Mouse (Mus musculus) spleen, embryonic (tissue): ENCODE data around the gene Nol10.
"Not testable (repeated sequence)": the region's sequence is repeated elsewhere in the genome, so short reads cannot be mapped to it uniquely, and the experiment has no call there.

Experiments
- CTCF ChIA-PET: fragments of 350-600 bp; sonication (Branson Sonifier 250); formaldehyde crosslinking; loops from one replicate; lab custom pipeline; 2022; lab: Charles Lee

Nol10 gene

DNA sequence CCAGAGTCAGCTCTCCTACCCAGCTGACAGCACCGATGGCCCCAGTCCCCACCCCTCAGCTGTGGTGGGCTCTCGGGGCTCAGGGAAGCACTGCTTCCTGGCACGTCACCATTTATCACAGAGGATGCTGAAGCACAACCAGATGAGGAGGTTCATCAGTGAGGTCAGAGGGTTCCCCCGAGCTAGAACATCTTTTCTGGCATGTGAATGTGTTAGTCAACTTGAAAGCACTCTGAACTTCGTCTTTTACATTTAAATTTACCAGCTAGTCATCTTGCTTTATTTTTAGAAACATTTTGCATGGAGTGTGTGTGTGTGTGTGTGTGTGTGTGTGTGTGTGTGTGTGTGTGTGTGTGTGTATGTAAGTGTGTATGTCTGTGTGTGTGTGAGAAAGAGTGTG, 105.7 kb downstream of the Nol10 start:
- CTCF ChIA-PET, result interaction anchor here (0.6 kb wide), 1 partner anchor 736 kb away, joined by 3 read pairs; no protein-coding TSS in a partner anchor

DNA sequence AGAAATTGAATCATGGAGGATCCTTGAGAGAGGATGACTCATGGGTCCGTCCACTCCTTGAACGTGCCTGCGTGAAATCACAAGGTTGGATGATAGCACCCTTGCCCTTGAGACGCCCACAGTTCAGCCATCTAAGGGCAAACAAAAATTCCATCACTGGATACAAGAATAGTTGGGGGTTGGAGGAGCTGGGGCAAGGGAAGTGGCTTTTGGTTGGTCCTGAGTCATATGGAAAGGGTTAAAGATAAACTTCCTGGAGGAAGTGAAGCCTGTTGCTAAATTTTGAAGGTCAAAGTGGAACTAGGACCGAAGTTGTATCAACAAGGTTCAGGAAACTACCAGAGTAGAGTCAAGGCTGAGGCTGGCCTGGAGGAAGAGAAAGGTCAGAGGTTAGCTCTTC, 106.8 kb downstream of the Nol10 start:
- CTCF ChIA-PET, result no interaction called here

DNA sequence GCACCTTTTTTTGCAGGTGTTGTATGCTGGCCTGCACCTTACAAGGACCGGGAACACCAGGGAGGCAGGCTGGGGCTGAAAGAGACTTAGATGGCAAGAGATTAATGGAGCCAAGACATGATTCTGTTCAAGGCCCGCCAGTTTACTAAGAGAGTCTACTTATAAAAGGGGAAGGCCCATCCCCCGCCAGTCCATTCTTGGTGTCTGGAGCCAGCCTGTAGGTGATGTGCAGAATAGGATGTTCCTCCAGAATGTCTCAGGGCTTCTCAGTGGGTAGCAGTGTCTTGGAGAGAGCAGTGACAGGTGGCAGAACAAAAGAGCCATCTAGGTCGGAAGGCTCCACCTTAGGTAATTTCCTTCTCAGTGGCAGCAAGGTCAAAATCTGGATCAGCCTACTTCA, 111.0 kb downstream of the Nol10 start:
- CTCF ChIA-PET, result not testable (repeated sequence)

DNA sequence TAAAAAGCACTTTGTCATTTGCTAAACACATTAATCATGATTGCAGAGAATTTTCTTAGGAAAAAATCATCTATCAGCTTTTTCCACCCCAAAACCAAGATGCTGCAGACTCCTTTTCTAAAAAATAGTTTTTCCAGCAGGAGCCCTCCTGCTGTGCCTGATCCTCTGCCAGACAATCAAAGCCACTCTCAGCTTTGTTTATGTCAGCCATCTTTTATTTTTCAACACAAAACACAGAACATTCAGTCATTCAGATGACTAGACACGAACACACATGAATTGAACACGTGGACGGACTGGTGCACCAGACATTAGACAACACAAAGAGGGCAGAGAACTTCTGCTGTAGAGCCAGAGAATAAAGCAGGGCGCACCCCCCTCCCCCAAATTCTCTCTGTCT, 115.4 kb downstream of the Nol10 start:
- CTCF ChIA-PET, result no interaction called here

DNA sequence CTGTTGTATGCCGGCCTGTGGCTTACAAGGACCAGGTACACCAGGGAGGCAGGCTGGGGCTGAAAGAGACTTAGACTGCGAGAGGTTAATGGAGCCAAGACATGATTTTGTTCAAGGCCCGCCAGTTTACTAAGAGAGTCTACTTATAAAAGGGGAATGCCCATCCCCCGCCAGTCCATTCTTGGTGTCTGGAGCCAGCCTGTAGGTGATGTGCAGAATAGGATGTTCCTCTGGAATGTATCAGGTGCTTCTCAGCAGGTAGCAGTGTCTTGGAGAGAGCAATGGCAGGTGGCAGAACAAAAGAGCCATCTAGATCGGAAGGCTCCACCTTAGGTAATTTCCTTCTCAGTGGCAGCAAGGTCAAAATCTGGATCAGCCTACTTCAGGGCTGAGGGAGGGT, 116.3 kb downstream of the Nol10 start:
- CTCF ChIA-PET, result not testable (repeated sequence)

DNA sequence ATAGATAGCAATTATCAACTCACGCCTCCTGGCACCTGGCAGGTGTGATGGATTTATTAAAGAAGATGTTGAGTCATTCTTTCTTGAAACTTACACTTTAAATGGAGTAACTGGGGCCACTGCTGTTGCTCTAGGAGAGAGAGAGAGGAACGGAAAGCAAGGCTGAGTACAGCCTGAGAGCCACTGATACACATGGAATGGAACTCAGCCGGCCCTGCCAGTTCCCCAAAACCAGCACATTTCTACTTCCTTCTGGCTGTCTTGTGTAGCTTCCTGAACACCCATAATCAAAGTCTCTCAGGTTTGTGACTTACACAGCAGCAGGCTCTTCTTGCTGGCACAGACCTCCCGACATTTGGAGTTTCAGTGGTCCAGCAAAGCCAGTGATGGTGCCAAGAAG, 118.5 kb downstream of the Nol10 start:
- CTCF ChIA-PET, result no interaction called here

DNA sequence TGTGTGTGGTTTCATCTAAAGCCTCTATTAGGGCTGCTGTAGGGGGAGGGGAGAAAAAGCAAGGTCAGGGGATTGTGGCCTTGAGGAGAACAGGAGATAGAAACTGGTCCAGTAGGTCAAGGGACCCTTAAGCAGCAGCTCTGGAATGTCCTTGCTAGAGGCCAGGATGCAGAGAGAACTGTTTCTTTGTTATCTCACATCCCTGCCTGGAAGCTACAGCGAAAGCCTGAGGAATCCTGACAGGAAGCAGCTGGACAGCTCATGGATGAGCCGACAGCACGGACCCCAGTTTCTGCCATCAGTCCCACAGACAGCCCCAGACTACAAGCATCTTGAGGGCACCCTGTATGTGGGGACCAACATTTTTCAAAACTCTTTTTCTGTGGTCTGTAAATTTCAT, 120.1 kb downstream of the Nol10 start:
- CTCF ChIA-PET, result interaction anchor here (0.6 kb wide), 1 partner anchor 27 kb away, joined by 4 read pairs; no protein-coding TSS in a partner anchor

DNA sequence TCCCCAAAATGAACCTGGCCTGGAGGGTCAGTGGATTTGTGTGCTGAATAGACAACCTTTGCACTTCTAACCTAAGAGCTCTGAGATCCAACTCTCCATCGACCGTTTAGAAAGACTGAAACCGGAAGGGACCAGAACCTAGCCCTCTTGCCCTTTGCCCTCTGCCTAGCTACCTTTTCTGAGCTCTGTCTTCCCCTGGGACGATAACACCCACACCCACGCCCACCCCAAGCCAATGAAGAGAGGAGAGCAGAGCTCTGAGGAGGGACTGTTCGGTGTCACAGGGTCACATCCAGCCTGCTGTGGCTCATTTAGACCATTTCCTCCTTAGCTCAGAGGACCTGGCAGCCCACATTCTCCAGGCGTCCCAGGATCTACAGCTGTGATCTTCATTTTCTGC, 121.6 kb downstream of the Nol10 start:
- CTCF ChIA-PET, result no interaction called here

DNA sequence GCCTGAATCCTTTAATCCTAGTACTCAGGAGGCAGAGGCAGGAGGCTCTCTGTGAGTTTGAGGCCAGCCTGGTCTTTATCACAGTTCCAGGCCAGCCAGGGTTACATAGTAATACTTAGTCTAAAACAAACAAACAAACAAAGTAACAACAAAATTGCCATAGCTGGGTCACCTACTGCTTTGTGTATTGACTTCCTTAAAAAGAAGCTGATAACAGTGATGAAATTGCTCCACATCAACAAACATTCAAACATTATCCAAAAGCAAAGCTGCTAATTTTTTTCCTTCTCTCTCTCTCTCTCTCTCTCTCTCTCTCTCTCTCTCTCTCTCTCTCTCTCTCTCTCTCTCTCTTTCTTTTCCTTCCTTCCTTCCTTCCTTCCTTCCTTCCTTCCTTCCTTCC, 122.3 kb downstream of the Nol10 start:
- CTCF ChIA-PET, result not testable (repeated sequence)

DNA sequence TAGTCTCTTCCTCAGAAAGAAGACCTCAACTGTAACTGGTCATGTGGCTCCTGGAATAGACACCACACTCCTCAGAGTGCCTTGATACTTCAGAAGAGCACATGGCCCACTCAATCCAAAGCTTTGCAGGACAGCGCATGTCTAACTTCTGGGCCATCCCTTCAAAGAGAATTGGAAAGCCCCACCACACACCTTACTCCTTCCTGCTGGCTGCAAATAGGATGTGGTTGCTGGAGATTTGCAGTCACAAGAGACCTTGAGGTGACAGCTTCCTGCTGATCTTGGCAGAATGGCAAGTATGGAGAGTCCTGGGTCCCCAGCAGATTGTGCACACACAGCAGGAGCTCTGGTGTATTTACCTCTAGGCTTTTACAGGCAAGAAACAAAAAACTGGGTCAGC, 123.1 kb downstream of the Nol10 start:
- CTCF ChIA-PET, result no interaction called here

DNA sequence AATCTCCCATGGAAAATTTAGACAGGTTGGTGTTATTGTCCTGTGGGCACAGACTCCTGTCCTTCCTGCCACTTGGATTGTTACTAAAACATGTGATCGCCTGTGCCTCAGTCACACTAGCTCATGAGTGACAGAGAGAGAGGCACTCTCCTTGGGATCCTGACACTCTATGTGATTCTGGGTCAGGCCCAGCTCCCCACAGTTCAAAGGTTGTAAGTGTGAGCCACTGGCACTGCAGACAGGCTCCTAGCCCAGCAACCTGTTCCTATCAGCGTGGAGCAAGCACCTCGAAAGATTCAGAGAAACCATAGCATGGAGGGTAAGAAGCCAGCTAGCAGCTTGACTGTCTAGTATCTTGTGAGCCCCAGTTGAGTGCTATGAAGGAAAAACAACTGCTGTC, 124.9 kb downstream of the Nol10 start:
- CTCF ChIA-PET, result no interaction called here

DNA sequence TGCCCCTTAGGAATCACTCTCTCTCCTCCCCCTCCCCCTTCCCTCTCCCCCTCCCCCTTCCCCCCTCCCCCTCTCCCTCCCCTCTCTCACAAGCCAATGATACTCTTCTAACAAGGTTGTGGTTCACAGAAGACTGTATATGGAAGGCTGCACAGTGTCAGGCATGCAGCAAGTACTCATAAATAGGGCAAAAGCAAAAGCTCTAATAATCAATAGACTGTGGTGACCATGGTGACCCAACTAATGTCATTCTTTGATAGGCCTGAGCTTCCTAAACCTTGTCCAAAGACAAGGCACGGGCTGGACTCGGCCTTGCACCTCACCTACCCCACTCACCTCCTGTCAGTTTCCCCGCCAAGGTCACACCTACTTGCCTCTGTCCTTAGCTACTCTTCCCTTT, 125.6 kb downstream of the Nol10 start:
- CTCF ChIA-PET, result no interaction called here

DNA sequence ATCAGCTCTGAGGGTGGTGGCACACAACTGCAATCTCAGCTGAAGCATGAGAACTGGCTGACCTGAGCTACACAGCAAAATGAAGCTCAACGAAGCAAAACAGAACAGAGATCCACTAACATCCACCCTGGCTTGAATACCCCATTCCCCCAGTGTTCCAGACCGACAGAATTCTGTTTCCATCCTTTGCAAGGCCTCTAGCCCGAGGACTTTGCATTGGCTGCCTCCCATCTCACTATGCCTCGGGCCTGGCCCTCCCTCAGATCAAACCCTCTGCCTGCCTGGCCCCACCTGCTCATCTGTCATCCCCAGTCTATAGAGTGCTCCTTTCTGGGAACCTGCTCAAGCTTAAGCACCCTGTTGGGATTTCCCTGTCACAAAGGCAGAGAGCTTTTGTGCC, 126.4 kb downstream of the Nol10 start:
- CTCF ChIA-PET, result interaction anchor here (0.6 kb wide), 1 partner anchor 54 kb away, joined by 4 read pairs; no protein-coding TSS in a partner anchor

DNA sequence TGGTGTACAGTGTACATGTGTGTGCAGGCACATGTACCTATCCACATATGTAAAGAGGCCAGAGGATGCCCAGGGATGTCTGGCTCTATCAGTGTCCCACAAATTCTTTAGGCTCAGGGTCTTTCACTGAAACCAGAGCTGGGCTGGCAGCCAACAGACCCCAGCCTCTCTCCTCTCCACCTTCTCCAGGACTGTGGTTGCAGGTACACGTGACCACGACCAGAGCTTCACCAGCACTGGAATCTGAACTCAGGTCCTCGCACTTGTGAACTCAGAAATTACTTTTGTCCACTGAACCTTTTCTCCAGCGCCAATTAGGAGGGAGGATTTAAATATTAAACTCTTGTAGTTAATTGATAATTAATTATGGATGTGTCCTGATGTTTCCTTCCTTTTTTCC, 126.9 kb downstream of the Nol10 start:
- CTCF ChIA-PET, result no interaction called here

DNA sequence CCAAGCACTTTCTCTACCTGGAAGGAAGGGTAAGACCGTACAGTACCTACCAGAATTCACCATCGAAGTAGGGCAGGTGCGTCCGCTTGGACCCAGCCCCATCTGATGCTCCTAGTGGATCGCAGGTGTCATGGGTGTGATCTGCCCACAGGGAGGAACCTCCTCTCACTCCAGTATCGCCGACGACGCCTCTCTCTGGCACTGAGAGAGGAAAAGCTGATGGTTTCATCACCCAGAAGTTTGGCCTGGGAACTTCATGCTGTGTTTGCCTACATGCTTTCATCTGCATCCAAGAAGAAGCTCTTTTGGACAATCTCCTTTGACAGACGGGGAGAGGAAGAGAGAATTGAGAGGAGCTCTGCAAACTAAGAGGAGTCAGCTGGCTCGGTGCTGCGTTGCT, 129.9 kb downstream of the Nol10 start:
- CTCF ChIA-PET, result no interaction called here

DNA sequence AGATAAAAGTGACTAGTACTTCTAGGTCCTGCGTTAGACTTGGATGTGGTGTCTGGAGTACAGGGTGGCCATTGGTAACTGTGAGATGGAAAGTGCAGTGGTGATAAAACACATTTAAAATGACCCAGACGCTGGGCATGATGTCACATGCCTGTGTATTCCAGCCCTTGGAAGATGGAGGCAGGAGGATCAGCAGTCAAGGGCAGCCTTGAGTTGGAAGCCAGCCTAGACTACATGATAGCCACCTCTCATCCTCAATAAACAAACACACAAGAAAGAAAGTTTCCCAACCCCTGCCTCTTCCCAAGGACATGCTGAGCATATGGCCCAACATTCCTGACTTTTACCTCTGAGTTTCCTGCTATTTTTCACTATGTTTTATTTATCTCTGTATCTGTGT, 130.6 kb downstream of the Nol10 start:
- CTCF ChIA-PET, result no interaction called here
